Mouse (Mus musculus) MEL (cell line): Measurements from ENCODE around the gene Pcca. TPM values are rescaled to one million over a fixed set of nuclear protein-coding genes. Genes with fewer than 3 reads are reported as not detected.

Experiments
- DNase-seq: peaks from one replicate; pipeline ENCODE4 v3.0.0; 2011; ENCODE audit warnings: low read depth, low spot score
- H3K27ac ChIP-seq: 2 replicates; pipeline ENCODE4 v1.5.1; 2012; ENCODE audit warnings: low read depth, mild to moderate bottlenecking, control low read depth, low read length, moderate library complexity; ENCODE audit not compliant: control insufficient read depth
- H3K27me3 ChIP-seq, 2 experiments: fragments of 150-350 bp in 1 of 2; sonication (generic) in 1 of 2; 2 replicates each; pipeline ENCODE4 v1.6.1; 2012; ENCODE audit warnings: low read length in 2 of 2, mild to moderate bottlenecking in 2 of 2, improper control_type of control experiment in 1 of 2, moderate library complexity in 1 of 2; ENCODE audit not compliant: insufficient read depth in 2 of 2, control insufficient read depth in 1 of 2
- H3K36me3 ChIP-seq, 2 experiments: 2 replicates each; pipeline ENCODE4 v1.6.1; 2012 to 2014; ENCODE audit warnings: low read length in 2 of 2, improper control_type of control experiment in 1 of 2, inconsistent platforms in 1 of 2, mild to moderate bottlenecking in 1 of 2; ENCODE audit not compliant: insufficient read depth in 2 of 2, control insufficient read depth in 1 of 2
- H3K4me1 ChIP-seq, 2 experiments: fragments of 150-350 bp in 1 of 2; sonication (generic) in 1 of 2; 2 replicates each; pipeline ENCODE4 v1.6.1; 2012; ENCODE audit warnings: low read length in 2 of 2, improper control_type of control experiment in 1 of 2, mild to moderate bottlenecking in 1 of 2; ENCODE audit not compliant: insufficient read depth in 2 of 2, control insufficient read depth in 1 of 2
- H3K4me3 ChIP-seq, 2 experiments: fragments of 150-350 bp in 1 of 2; sonication (generic) in 1 of 2; 2 replicates each; pipeline ENCODE4 v1.5.1; 2012; ENCODE audit warnings: low read depth in 2 of 2, low read length in 2 of 2, mild to moderate bottlenecking in 2 of 2, moderate library complexity in 2 of 2, control low read depth in 1 of 2, improper control_type of control experiment in 1 of 2; ENCODE audit not compliant: control insufficient read depth in 1 of 2, insufficient read depth in 1 of 2
- H3K79me2 ChIP-seq: 2 replicates; pipeline ENCODE4 v1.6.1; 2012; ENCODE audit warnings: mild to moderate bottlenecking, low read length, moderate library complexity; ENCODE audit not compliant: control insufficient read depth, poor library complexity, insufficient read depth
- H3K9ac ChIP-seq: 2 replicates; pipeline ENCODE4 v1.6.1; 2012; ENCODE audit warnings: low read depth, mild to moderate bottlenecking, control low read depth, low read length, moderate library complexity; ENCODE audit not compliant: control insufficient read depth, poor library complexity, severe bottlenecking
- H3K9me3 ChIP-seq: fragments of 150-350 bp; sonication (generic); replicated peaks from 2 replicates; pipeline ENCODE4 v1.6.1; 2012; ENCODE audit warnings: mild to moderate bottlenecking, low read length, improper control_type of control experiment, moderate library complexity; ENCODE audit not compliant: insufficient read depth
- BHLHE40 ChIP-seq: IDR thresholded peaks from 2 replicates; pipeline ENCODE4 v1.6.1; 2012; ENCODE audit warnings: low read depth, mild to moderate bottlenecking, inconsistent platforms, low read length, improper control_type of control experiment, borderline replicate concordance
- CHD1 ChIP-seq: IDR thresholded peaks from 2 replicates; pipeline ENCODE4 v1.6.1; 2012; ENCODE audit warnings: low read depth, mild to moderate bottlenecking, inconsistent platforms, low read length, improper control_type of control experiment
- CHD2 ChIP-seq: IDR thresholded peaks from 2 replicates; pipeline ENCODE4 v1.6.1; 2011; ENCODE audit warnings: low read length, improper control_type of control experiment
- E2F4 ChIP-seq: IDR thresholded peaks from 2 replicates; pipeline ENCODE4 v1.6.1; 2011; ENCODE audit warnings: low read depth, low read length, improper control_type of control experiment, borderline replicate concordance
- EP300 ChIP-seq, 2 experiments: IDR thresholded peaks; 2 replicates each; pipeline ENCODE4 v1.6.1; 2011; ENCODE audit warnings: improper control_type of control experiment in 2 of 2, low read length in 2 of 2, low read depth in 1 of 2, mild to moderate bottlenecking in 1 of 2
- ETS1 ChIP-seq: IDR thresholded peaks from 2 replicates; pipeline ENCODE4 v1.6.1; 2012; ENCODE audit warnings: low read depth, mild to moderate bottlenecking, inconsistent platforms, low read length, improper control_type of control experiment, moderate library complexity
- MAX ChIP-seq: IDR thresholded peaks from 2 replicates; pipeline ENCODE4 v1.6.1; 2011; ENCODE audit warnings: low read length, improper control_type of control experiment
- MAZ ChIP-seq: IDR thresholded peaks from 2 replicates; pipeline ENCODE4 v1.6.1; 2012; ENCODE audit warnings: low read depth, mild to moderate bottlenecking, inconsistent platforms, low read length, improper control_type of control experiment
- MXI1 ChIP-seq: IDR thresholded peaks from 2 replicates; pipeline ENCODE4 v1.6.1; 2011; ENCODE audit warnings: mild to moderate bottlenecking, low read depth, low read length, improper control_type of control experiment
- MYC ChIP-seq: IDR thresholded peaks from 2 replicates; pipeline ENCODE4 v1.6.1; 2011; ENCODE audit warnings: low read depth, mild to moderate bottlenecking, low read length, improper control_type of control experiment, moderate library complexity
- POLR2A ChIP-seq, 2 experiments: IDR thresholded peaks; 2 replicates each; pipeline ENCODE4 v1.6.1; 2011 to 2012; ENCODE audit warnings: low read length in 2 of 2, mild to moderate bottlenecking in 2 of 2, control low read depth in 1 of 2, improper control_type of control experiment in 1 of 2, low read depth in 1 of 2, moderate library complexity in 1 of 2; ENCODE audit not compliant: control insufficient read depth in 1 of 2, insufficient read depth in 1 of 2, poor library complexity in 1 of 2
- RAD21 ChIP-seq: IDR thresholded peaks from 2 replicates; pipeline ENCODE4 v1.6.1; 2011; ENCODE audit warnings: mild to moderate bottlenecking, low read depth, low read length, improper control_type of control experiment
- RCOR1 ChIP-seq: IDR thresholded peaks from 2 replicates; pipeline ENCODE4 v1.6.1; 2012; ENCODE audit warnings: low read depth, mild to moderate bottlenecking, inconsistent platforms, low read length, improper control_type of control experiment
- SIN3A ChIP-seq: IDR thresholded peaks from 2 replicates; pipeline ENCODE4 v1.6.1; 2012; ENCODE audit warnings: low read length, improper control_type of control experiment, inconsistent platforms
- SMC3 ChIP-seq: IDR thresholded peaks from 2 replicates; pipeline ENCODE4 v1.6.1; 2011; ENCODE audit warnings: low read depth, low read length, improper control_type of control experiment
- TBP ChIP-seq: IDR thresholded peaks from 2 replicates; pipeline ENCODE4 v1.8.0; 2011; ENCODE audit warnings: low read depth, low read length, improper control_type of control experiment
- TCF12 ChIP-seq: IDR thresholded peaks from 2 replicates; pipeline ENCODE4 v1.6.1; 2014; ENCODE audit warnings: low read depth, mild to moderate bottlenecking, inconsistent platforms, low read length, improper control_type of control experiment, moderate library complexity
- UBTF ChIP-seq: IDR thresholded peaks from 2 replicates; pipeline ENCODE4 v1.6.1; 2012; ENCODE audit warnings: low read depth, mild to moderate bottlenecking, inconsistent platforms, low read length, improper control_type of control experiment, moderate library complexity, borderline replicate concordance; ENCODE audit not compliant: insufficient read depth
- USF1 ChIP-seq: IDR thresholded peaks from 2 replicates; pipeline ENCODE4 v1.6.1; 2014; ENCODE audit warnings: low read depth, mild to moderate bottlenecking, inconsistent platforms, low read length, improper control_type of control experiment, moderate library complexity
- USF2 ChIP-seq, 2 experiments: IDR thresholded peaks; 2 replicates each; pipeline ENCODE4 v1.6.1; 2011 to 2012; ENCODE audit warnings: improper control_type of control experiment in 2 of 2, low read length in 2 of 2, borderline replicate concordance in 1 of 2, inconsistent platforms in 1 of 2, low read depth in 1 of 2, mild to moderate bottlenecking in 1 of 2; ENCODE audit not compliant: insufficient read depth in 1 of 2
- ZKSCAN1 ChIP-seq: IDR thresholded peaks from 2 replicates; pipeline ENCODE4 v1.6.1; 2012; ENCODE audit warnings: low read depth, mild to moderate bottlenecking, inconsistent platforms, low read length, improper control_type of control experiment, moderate library complexity
- ZMIZ1 ChIP-seq: IDR thresholded peaks from 2 replicates; pipeline ENCODE4 v1.6.1; 2012; ENCODE audit warnings: low read depth, mild to moderate bottlenecking, inconsistent platforms, low read length, improper control_type of control experiment, moderate library complexity
- polyA plus RNA-seq, 2 experiments: library from polyadenylated mRNA; stranded (reverse) in 1 of 2; unstranded in 1 of 2; fragments of >175 nt in 1 of 2; fragments of >200 nt in 1 of 2; gene quantifications; 2 replicates each; pipeline versions ENCODE4 v1.2.1 to v1.2.4; 2012; ENCODE audit warnings: low replicate concordance in 2 of 2, low read depth in 1 of 2; ENCODE audit not compliant: insufficient read length in 2 of 2, insufficient read depth in 1 of 2, missing spikeins in 1 of 2
- total RNA-seq: library from RNA; depleted of rRNA; stranded (reverse); fragments of 300-350 nt; gene quantifications from 2 replicates; pipeline ENCODE4 v1.2.3, GENCODE M21; 2012

The Pcca gene
- total and polyA plus RNA-seq, 3 experiments = 21.2 to 22.7 TPM; not detected in 1

DNA sequence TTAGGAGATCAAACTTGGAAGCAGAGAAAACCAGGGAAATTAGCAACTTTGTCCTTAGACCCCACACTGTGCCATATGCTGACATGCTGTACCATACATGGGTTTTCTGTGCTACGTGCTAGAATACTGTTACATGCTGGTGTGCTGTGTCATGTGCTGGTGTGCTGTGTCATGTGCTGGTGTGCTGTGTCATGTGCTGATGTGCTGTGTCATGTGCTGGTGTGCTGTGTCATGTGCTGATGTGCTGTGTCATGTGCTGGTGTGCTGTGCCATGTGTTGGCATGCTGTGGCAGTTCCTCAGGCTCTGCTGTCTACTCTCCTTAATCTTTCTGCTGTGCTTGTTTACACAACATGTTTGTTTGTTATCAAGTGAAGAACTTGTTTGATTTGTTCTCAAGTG, 157.4 kb downstream of the Pcca start:
- no peak overlapping the region for H3K9ac ChIP-seq
- H3K4me3 ChIP-seq = no peak overlapping the region
- H3K27ac ChIP-seq = no peak overlapping the region
- TF ChIP-seq MYC = peak; percentile 56; the same call in 1 of the 2 replicates
- TF ChIP-seq MXI1 = peak; percentile 80; the same call in 1 of the 2 replicates
- TF ChIP-seq ETS1 = peak; percentile 74
- TF ChIP-seq MAX = peak; percentile 74
- no peak for TF ChIP-seq TBP
- peak in 1 of 2 experiments; percentile 80; a peak in 2 of 4 replicates for TF ChIP-seq USF2 (IDR thresholded peaks at IDR 0.05; ENCODE audit: borderline replicate concordance in 1 of 2, insufficient read depth in 1 of 2, low read depth in 1 of 2, low read length in 2 of 2)
- TF ChIP-seq EP300 (IDR thresholded peaks at IDR 0.05; ENCODE audit: low read depth in 1 of 2, low read length in 2 of 2) = peak in 1 of 2 experiments; percentile 28; a peak in 2 of 4 replicates
- no peak for TF ChIP-seq ZKSCAN1
- TF ChIP-seq E2F4 = no peak
- peak; percentile 85 for TF ChIP-seq USF1
- TF ChIP-seq BHLHE40 = peak; percentile 30; the same call in 1 of the 2 replicates
- peaks cover 0 to 2% of the 10 kb centered on the region in 2 experiments; a peak in 1 of 4 replicates for H3K4me1 ChIP-seq
- no peaks in the 10 kb centered on the region for H3K27me3 ChIP-seq
- no peaks in the 10 kb centered on the region for H3K9me3 ChIP-seq
- no peaks in the 10 kb centered on the region for H3K79me2 ChIP-seq
- no peaks in the 10 kb centered on the region; a peak in 1 of 4 replicates for H3K36me3 ChIP-seq
- peak; percentile 25 for DNase-seq

DNA sequence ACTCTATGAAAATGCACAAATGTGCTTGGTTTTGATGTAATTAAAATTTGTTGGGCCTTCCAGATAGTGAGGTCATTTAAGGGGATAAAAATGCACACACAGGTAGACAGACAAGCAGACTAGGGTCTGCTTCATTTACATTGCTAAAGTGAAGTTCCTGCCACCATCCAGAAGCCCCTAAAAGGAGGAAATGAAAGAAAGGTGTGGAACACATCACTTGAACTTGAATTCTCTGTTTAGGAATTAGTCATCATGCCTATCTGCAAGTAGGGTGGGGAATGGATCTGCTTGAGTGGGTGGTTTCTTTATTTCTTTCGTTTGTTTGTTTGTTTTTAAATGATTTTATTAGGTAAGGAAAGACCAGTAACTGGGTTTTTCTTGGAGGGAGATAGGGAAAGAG, 166.2 kb downstream of the Pcca start:
- TF ChIP-seq TBP = no peak
- no peak for TF ChIP-seq ZMIZ1
- no peak for TF ChIP-seq USF1
- no peak for TF ChIP-seq SMC3
- no peak for TF ChIP-seq CHD1
- no peak for TF ChIP-seq TCF12
- no peak for TF ChIP-seq RCOR1
- TF ChIP-seq POLR2A (IDR thresholded peaks at IDR 0.05; ENCODE audit: control insufficient read depth in 1 of 2, insufficient read depth in 1 of 2, low read depth in 1 of 2, low read length in 2 of 2, poor library complexity in 1 of 2) = no peak
- TF ChIP-seq UBTF = no peak
- TF ChIP-seq RAD21 = no peak
- no peak for TF ChIP-seq MAX
- TF ChIP-seq CHD2 = no peak
- no peak for TF ChIP-seq SIN3A
- TF ChIP-seq MAZ = no peak
- H3K4me3 ChIP-seq = no peak overlapping the region
- no peaks in the 10 kb centered on the region for H3K9me3 ChIP-seq
- no peak overlapping the region for H3K9ac ChIP-seq
- no peak for DNase-seq
- H3K79me2 ChIP-seq = no peaks in the 10 kb centered on the region
- no peak overlapping the region for H3K27ac ChIP-seq
- H3K27me3 ChIP-seq = no peaks in the 10 kb centered on the region
- no peaks in the 10 kb centered on the region for H3K4me1 ChIP-seq
- no peaks in the 10 kb centered on the region; a peak in 1 of 4 replicates for H3K36me3 ChIP-seq
